Mouse (Mus musculus) ovary, adult 10 weeks (tissue): ENCODE data around the gene Aftph. TPM values are rescaled to one million over a fixed set of nuclear protein-coding genes. Genes with fewer than 3 reads are reported as not detected.

Experiments used
- polyA plus RNA-seq: library from polyadenylated mRNA; stranded (reverse); fragments of 350-450 nt; fragmentation: Illumina TruSeq; extraction: RNeasy Lipid Tissue Mini Kit (QIAGEN cat#74804); gene quantifications from one replicate; pipeline ENCODE4 v1.2.3, GENCODE M21; 2014

The Aftph gene
- 124 TPM for polyA plus RNA-seq

DNA sequence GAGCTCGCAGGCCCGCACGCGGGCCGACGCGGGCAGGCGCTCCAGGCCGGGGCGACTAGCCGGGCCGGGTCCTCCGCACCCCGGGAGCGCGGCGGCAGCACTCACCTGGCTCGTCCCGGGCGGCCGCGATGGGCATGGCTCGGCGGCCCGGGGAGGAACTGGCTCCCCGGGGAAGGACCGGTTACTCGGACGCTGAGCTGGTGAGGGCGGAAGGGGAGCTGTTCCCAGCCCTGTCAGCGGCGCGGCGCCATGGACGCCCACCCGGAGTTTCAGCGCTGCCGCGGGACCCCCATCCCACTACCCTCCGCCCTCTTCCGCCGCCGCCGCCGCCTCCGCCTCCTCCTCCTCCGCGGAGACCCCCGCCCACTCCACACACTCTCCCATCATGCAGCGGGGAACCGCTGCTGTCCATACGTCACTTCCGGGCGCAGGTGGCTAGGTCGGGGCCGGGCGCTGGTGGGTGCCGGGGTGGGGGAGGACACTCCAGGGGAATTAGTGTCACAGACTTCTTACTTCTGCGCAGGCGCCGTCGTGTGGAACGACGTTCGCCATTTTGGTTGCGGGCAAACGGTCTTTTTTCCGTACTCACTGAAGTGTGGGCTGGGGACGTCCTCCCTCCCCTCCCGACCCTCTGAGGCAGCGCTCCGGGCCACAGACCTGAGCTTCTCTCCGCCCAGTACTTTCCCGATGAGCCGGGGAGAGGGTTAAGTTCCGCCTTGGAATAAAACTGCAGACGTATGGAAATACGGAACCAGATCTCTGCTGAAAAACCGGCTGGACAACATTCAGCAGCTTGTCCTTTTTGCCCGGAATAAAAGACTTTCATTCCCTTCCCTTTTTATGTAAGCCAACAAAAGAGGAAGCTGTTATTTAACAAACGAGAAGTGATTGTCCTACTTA lies at the start of gene Aftph:
Gene Aftph, minus strand, starts transcription at position 389 of the 900 bp plus-strand sequence.

Other genes starting within 250 kb of the Aftph start
- gene Sertad2, start 198.3 kb downstream of the Aftph start, polyA plus RNA-seq: 25.5 TPM
- 168 TPM for gene Lgalsl, start 89.5 kb upstream of the Aftph start, polyA plus RNA-seq